Mouse (Mus musculus) stomach, postnatal 0 days (tissue): ENCODE results near the gene Elf1.

Source experiments
- CTCF ChIP-seq: IDR thresholded peaks from 2 replicates; pipeline ENCODE4 v1.5.1; 2016; ENCODE audit warnings: antibody characterized with exemption, low read depth, mild to moderate bottlenecking, moderate library complexity
- EP300 ChIP-seq: optimal IDR thresholded peaks from 2 replicates; pipeline ENCODE3; 2016; ENCODE audit warnings: antibody characterized with exemption

DNA sequence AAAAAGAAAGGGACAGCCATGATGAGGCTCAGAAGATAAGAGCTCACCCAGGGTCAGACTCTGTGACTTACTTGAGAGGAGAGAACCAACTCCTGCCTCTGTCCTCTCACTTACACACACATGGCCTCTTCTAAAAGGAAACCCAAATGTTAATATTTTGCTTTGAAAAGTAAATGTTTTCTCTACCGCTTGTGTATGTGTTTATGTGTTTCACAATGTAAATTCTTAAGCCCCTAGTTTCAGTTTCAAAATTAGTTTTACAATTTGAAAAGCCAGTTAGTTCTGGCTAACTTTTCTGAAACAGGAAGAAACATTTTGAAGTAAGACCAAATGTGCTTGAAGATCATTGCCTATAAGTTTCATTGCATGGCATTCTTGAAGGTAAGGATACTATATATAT lies 76.8 kb downstream of the Elf1 start:
- TF ChIP-seq CTCF (no peak), EP300 (no peak)
